Mouse (Mus musculus) lung, embryonic 15.5 days (tissue): ENCODE data around the gene Adamts8. TPM values are rescaled to one million over a fixed set of nuclear protein-coding genes. Genes with fewer than 3 reads are reported as not detected.

ENCODE experiments used
- ATAC-seq: fragments of 200-750 bp; cut with Nextera tagmentation; 2 replicates; pipeline ENCODE4 v1.8.0; 2017; ENCODE audit warnings: moderate number of reproducible peaks, borderline replicate concordance; ENCODE audit not compliant: low FRiP score, low TSS enrichment; ENCODE audit errors: extremely low read depth
- H3K27ac ChIP-seq: fragments of 300-500 bp; sonication (generic); 2 replicates; pipeline ENCODE4 v1.5.1; 2015; ENCODE audit warnings: moderate library complexity, mild to moderate bottlenecking, inconsistent platforms
- H3K27me3 ChIP-seq: fragments of 300-500 bp; sonication (generic); 2 replicates; pipeline ENCODE4 v1.6.1; 2015; ENCODE audit warnings: inconsistent platforms
- H3K36me3 ChIP-seq: fragments of 300-500 bp; sonication (generic); 2 replicates; pipeline ENCODE4 v1.6.1; 2015; ENCODE audit warnings: inconsistent platforms
- H3K4me1 ChIP-seq: fragments of 300-500 bp; sonication (generic); 2 replicates; pipeline ENCODE4 v1.6.1; 2015; ENCODE audit warnings: inconsistent platforms
- H3K4me2 ChIP-seq: fragments of 300-500 bp; sonication (generic); 2 replicates; pipeline ENCODE4 v1.6.1; 2015; ENCODE audit warnings: inconsistent platforms, mild to moderate bottlenecking, moderate library complexity
- H3K4me3 ChIP-seq: fragments of 300-500 bp; sonication (generic); 2 replicates; pipeline ENCODE4 v1.5.1; 2015; ENCODE audit warnings: mild to moderate bottlenecking, inconsistent platforms
- H3K9ac ChIP-seq: fragments of 300-500 bp; sonication (generic); 2 replicates; pipeline ENCODE4 v1.6.1; 2015; ENCODE audit warnings: inconsistent platforms
- H3K9me3 ChIP-seq: fragments of 300-500 bp; sonication (generic); 2 replicates; pipeline ENCODE4 v1.6.1; 2016; ENCODE audit warnings: inconsistent platforms
- WGBS: fragments of 180-500 bp; shearing (Covaris S2); methylation state at CpG from one replicate; pipeline ENCODE4 v1.1.7; 2015; 5-methylcytosine and 5-hydroxymethylcytosine counted together
- polyA plus RNA-seq: library from polyadenylated mRNA; unstranded; fragments of >200 nt; fragmentation: Nextera tagmentation; extraction: Ambion mirVana; gene quantifications from 2 replicates; pipeline ENCODE4 v1.2.1, GENCODE M21; 2015

Gene Adamts8
- polyA plus RNA-seq, 1 experiment from 2014 or later = 5.8 TPM

- Histone ChIP-seq H3K9ac (no peak overlapping the region), H3K4me3 (no peak overlapping the region), H3K27ac (no peak overlapping the region), H3K36me3 (no peaks in the 10 kb centered on the region), H3K9me3 (no peaks in the 10 kb centered on the region), H3K4me2 (no peak overlapping the region), H3K4me1 (peaks cover 3% of the 10 kb centered on the region; the same call in 1 of the 2 replicates), H3K27me3 (no peaks in the 10 kb centered on the region; the same call in 1 of the 2 replicates)
- 36% methylated on average over 4 of the region's 4 CpGs for WGBS
- ATAC-seq = peak; percentile 57; the same call in 1 of the 2 replicates
Observed at GRCm38 (mm10) chr9:30932346-30932745, 10.0 kb upstream of the Adamts8 start.

GRCm38 (mm10) chr9:30934827-30935226 is 7.5 kb upstream of the Adamts8 start:
- Histone ChIP-seq H3K9me3 (no peaks in the 10 kb centered on the region), H3K27me3 (peaks cover 15% of the 10 kb centered on the region; the same call in 1 of the 2 replicates), H3K4me2 (no peak overlapping the region), H3K36me3 (no peaks in the 10 kb centered on the region), H3K4me1 (peaks cover 3% of the 10 kb centered on the region; the same call in 1 of the 2 replicates), H3K9ac (no peak overlapping the region), H3K27ac (no peak overlapping the region), H3K4me3 (no peak overlapping the region)
- 14% methylated on average over 6 of the region's 6 CpGs for WGBS
- ATAC-seq = no peak

GRCm38 (mm10) chr9:30936674-30937438 is 5.5 kb upstream of the Adamts8 start:
- H3K36me3 ChIP-seq = no peaks in the 10 kb centered on the region
- no peak overlapping the region for H3K9ac ChIP-seq
- no peak overlapping the region for H3K27ac ChIP-seq
- ATAC-seq = peak; percentile 36; the same call in 1 of the 2 replicates
- H3K4me1 ChIP-seq = peaks cover 3% of the 10 kb centered on the region; the same call in 1 of the 2 replicates
- H3K4me3 ChIP-seq = no peak overlapping the region
- peaks cover 35% of the 10 kb centered on the region for H3K27me3 ChIP-seq
- H3K4me2 ChIP-seq = no peak overlapping the region
- no peaks in the 10 kb centered on the region for H3K9me3 ChIP-seq
- WGBS = 23% methylated on average over 9 of the region's 9 CpGs

- H3K4me3 ChIP-seq = no peak overlapping the region
- no peak overlapping the region for H3K9ac ChIP-seq
- 4% methylated on average over 6 of the region's 6 CpGs for WGBS
- H3K4me2 ChIP-seq = no peak overlapping the region
- peaks cover 13% of the 10 kb centered on the region for H3K4me1 ChIP-seq
- H3K9me3 ChIP-seq = no peaks in the 10 kb centered on the region
- H3K27ac ChIP-seq = no peak overlapping the region
- ATAC-seq = no peak
- no peaks in the 10 kb centered on the region for H3K36me3 ChIP-seq
- peaks cover 70% of the 10 kb centered on the region for H3K27me3 ChIP-seq
Observed at GRCm38 (mm10) chr9:30940328-30940727, 2.0 kb upstream of the Adamts8 start.

- 2% methylated on average over 14 of the region's 14 CpGs for WGBS
- no peak for ATAC-seq
- H3K27me3 ChIP-seq = peaks cover 89% of the 10 kb centered on the region
- H3K27ac ChIP-seq = no peak overlapping the region
- no peaks in the 10 kb centered on the region for H3K9me3 ChIP-seq
- peaks cover 13% of the 10 kb centered on the region; the same call in 1 of the 2 replicates for H3K4me1 ChIP-seq
- H3K36me3 ChIP-seq = no peaks in the 10 kb centered on the region
- peak overlapping the region; percentile 55 for H3K4me3 ChIP-seq
- H3K9ac ChIP-seq = peak overlapping the region; percentile 27; the same call in 1 of the 2 replicates
- peak overlapping the region; percentile 96 for H3K4me2 ChIP-seq
Observed at GRCm38 (mm10) chr9:30943341-30943740, 979 bp downstream of the Adamts8 start.

GRCm38 (mm10) chr9:30944234-30944633 is 1.9 kb downstream of the Adamts8 start:
- Histone ChIP-seq H3K9me3 (no peaks in the 10 kb centered on the region), H3K36me3 (no peaks in the 10 kb centered on the region), H3K27ac (no peak overlapping the region), H3K4me3 (peak overlapping the region; percentile 55; the same call in 1 of the 2 replicates), H3K4me1 (peaks cover 18% of the 10 kb centered on the region), H3K4me2 (no peak overlapping the region), H3K27me3 (peaks cover 80% of the 10 kb centered on the region), H3K9ac (no peak overlapping the region)
- ATAC-seq = no peak
- WGBS = 36% methylated on average over 1 of the region's 1 CpGs

GRCm38 (mm10) chr9:30945276-30945675 is 2.9 kb downstream of the Adamts8 start:
- no peaks in the 10 kb centered on the region for H3K9me3 ChIP-seq
- H3K27ac ChIP-seq = no peak overlapping the region
- H3K36me3 ChIP-seq = no peaks in the 10 kb centered on the region
- peaks cover 27% of the 10 kb centered on the region for H3K4me1 ChIP-seq
- H3K4me2 ChIP-seq = no peak overlapping the region
- H3K27me3 ChIP-seq = peaks cover 73% of the 10 kb centered on the region
- 60% methylated on average over 1 of the region's 1 CpGs for WGBS
- no peak for ATAC-seq
- H3K9ac ChIP-seq = no peak overlapping the region
- H3K4me3 ChIP-seq = no peak overlapping the region

- Histone ChIP-seq H3K27ac (no peak overlapping the region), H3K36me3 (no peaks in the 10 kb centered on the region), H3K4me3 (no peak overlapping the region), H3K9me3 (no peaks in the 10 kb centered on the region), H3K4me1 (peaks cover 29% of the 10 kb centered on the region), H3K9ac (no peak overlapping the region), H3K27me3 (peaks cover 32% of the 10 kb centered on the region), H3K4me2 (no peak overlapping the region)
- ATAC-seq = peak; percentile 56; the same call in 1 of the 2 replicates
- WGBS = 50% methylated on average over 3 of the region's 3 CpGs
Observed at GRCm38 (mm10) chr9:30949422-30949821, 7.1 kb downstream of the Adamts8 start.

GRCm38 (mm10) chr9:30949971-30950370 is 7.6 kb downstream of the Adamts8 start:
- Histone ChIP-seq H3K27me3 (peaks cover 26% of the 10 kb centered on the region), H3K27ac (no peak overlapping the region; the same call in 1 of the 2 replicates), H3K4me1 (peaks cover 29% of the 10 kb centered on the region), H3K36me3 (no peaks in the 10 kb centered on the region), H3K9ac (no peak overlapping the region), H3K4me3 (no peak overlapping the region), H3K4me2 (no peak overlapping the region), H3K9me3 (no peaks in the 10 kb centered on the region)
- WGBS = 65% methylated on average over 4 of the region's 4 CpGs
- ATAC-seq = no peak

GRCm38 (mm10) chr9:30950592-30950991 is 8.2 kb downstream of the Adamts8 start:
- H3K4me3 ChIP-seq = no peak overlapping the region
- no peak overlapping the region for H3K9ac ChIP-seq
- H3K27me3 ChIP-seq = peaks cover 20% of the 10 kb centered on the region
- peaks cover 29% of the 10 kb centered on the region for H3K4me1 ChIP-seq
- WGBS = 45% methylated on average over 4 of the region's 4 CpGs
- no peaks in the 10 kb centered on the region for H3K36me3 ChIP-seq
- H3K27ac ChIP-seq = no peak overlapping the region
- H3K4me2 ChIP-seq = no peak overlapping the region
- ATAC-seq = peak; percentile 29; the same call in 1 of the 2 replicates
- no peaks in the 10 kb centered on the region for H3K9me3 ChIP-seq

- ATAC-seq = no peak; the same call in 1 of the 2 replicates
- H3K27me3 ChIP-seq = peaks cover 11% of the 10 kb centered on the region
- peaks cover 29% of the 10 kb centered on the region for H3K4me1 ChIP-seq
- H3K27ac ChIP-seq = no peak overlapping the region
- no peak overlapping the region for H3K4me2 ChIP-seq
- H3K4me3 ChIP-seq = no peak overlapping the region
- no peaks in the 10 kb centered on the region for H3K36me3 ChIP-seq
- H3K9me3 ChIP-seq = no peaks in the 10 kb centered on the region
- WGBS = 70% methylated on average over 5 of the region's 5 CpGs
- no peak overlapping the region for H3K9ac ChIP-seq
Observed at GRCm38 (mm10) chr9:30951461-30951860, 9.1 kb downstream of the Adamts8 start.

- Histone ChIP-seq H3K9me3 (no peaks in the 10 kb centered on the region), H3K27me3 (no peaks in the 10 kb centered on the region), H3K27ac (no peak overlapping the region), H3K4me1 (peaks cover 29% of the 10 kb centered on the region), H3K36me3 (no peaks in the 10 kb centered on the region), H3K4me2 (no peak overlapping the region), H3K9ac (no peak overlapping the region), H3K4me3 (no peak overlapping the region)
- 55% methylated on average over 8 of the region's 8 CpGs for WGBS
- no peak for ATAC-seq
Observed at GRCm38 (mm10) chr9:30953287-30953686, 10.9 kb downstream of the Adamts8 start.
